Mouse (Mus musculus) spleen, adult 2 months (tissue): Measurements from ENCODE around the gene Nanp.

Experiments used
- CTCF ChIP-seq: fragments of 200-500 bp; IDR thresholded peaks from 2 replicates; pipeline ENCODE4 v1.5.1; 2011; ENCODE audit warnings: mild to moderate bottlenecking, inconsistent platforms; ENCODE audit not compliant: insufficient read depth, insufficient read length, insufficient replicate concordance; ENCODE audit errors: extremely low read depth
- POLR2A ChIP-seq: fragments of 200-500 bp; IDR thresholded peaks from 2 replicates; pipeline ENCODE4 v1.6.1; 2011; ENCODE audit warnings: low read depth, low read length, inconsistent platforms

GRCm38 (mm10) chr2:151004390-151004789, 34.8 kb downstream of the Nanp start:
- no peak for TF ChIP-seq POLR2A
- TF ChIP-seq CTCF: no peak
